Mouse (Mus musculus): ENCODE data around the gene Rbm46. TPM values are rescaled to one million over a fixed set of nuclear protein-coding genes. Genes with fewer than 3 reads are reported as not detected.

Gene Rbm46
- total RNA-seq, 2 experiments from 2014 or later, result 0.23 to 0.32 TPM

DNA sequence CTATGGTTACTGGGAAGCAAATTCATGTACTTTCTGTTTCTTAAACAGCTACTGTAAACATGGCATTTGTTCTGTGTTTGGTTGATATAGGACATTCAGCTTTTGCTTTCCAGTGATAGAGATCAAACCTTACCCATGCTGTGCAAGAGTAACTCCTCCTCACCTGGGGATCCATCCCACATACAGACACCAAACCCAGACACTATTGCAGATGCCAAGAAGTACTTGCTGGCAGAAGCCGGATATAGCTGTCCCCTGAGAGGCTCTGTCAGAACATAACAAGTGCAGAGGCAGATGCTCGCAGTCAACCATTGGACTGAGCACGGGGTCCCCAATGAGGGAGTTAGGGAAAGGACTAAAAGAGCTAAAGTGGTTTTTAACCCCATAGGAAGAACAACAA lies 84.6 kb downstream of the Rbm46 start:
- DNase-seq (ENCODE audit: low spot score in 2 of 2), result no peak

Other genes starting within 250 kb of the Rbm46 start
- gene Lrat, start 27.5 kb upstream of the Rbm46 start, total RNA-seq (2021), result under 1 TPM; 0.06 to 0.10 TPM
- gene Fgg, start 131.2 kb upstream of the Rbm46 start, total RNA-seq (2021), result under 1 TPM in 1 of 2 experiments, not detected in 1; 0.86 TPM
- gene Fga, start 149.6 kb upstream of the Rbm46 start, total RNA-seq (2021), result 1 to 10 TPM in 1 of 2 experiments, not detected in 1; 1.4 TPM
- under 1 TPM in 1 of 2 experiments, not detected in 1; 0.27 TPM for gene Fgb, start 173.4 kb upstream of the Rbm46 start, total RNA-seq (2021)
- 10 to 100 TPM; 45.3 to 47.8 TPM for gene Plrg1, start 179.0 kb upstream of the Rbm46 start, total RNA-seq (2021)

Measured in adrenal gland, adult 18-20 months (tissue).